Mouse (Mus musculus) ES-Bruce4 (cell line): ENCODE results near the gene Ston2. TPM values are rescaled to one million over a fixed set of nuclear protein-coding genes. Genes with fewer than 3 reads are reported as not detected.

ENCODE experiments used
- H3K27ac ChIP-seq: 2 replicates; pipeline ENCODE4 v1.5.1; 2012; ENCODE audit warnings: low read length, inconsistent platforms; ENCODE audit not compliant: insufficient read depth
- H3K27me3 ChIP-seq: 2 replicates; pipeline ENCODE4 v1.6.1; 2012; ENCODE audit warnings: mild to moderate bottlenecking, low read length, inconsistent platforms; ENCODE audit not compliant: control insufficient read depth, poor library complexity, insufficient read depth, severe bottlenecking
- H3K36me3 ChIP-seq: 2 replicates; pipeline ENCODE4 v1.6.1; 2012; ENCODE audit warnings: inconsistent platforms, mild to moderate bottlenecking, low read length, moderate library complexity; ENCODE audit not compliant: control insufficient read depth, poor library complexity, insufficient read depth, severe bottlenecking
- H3K4me1 ChIP-seq: one replicate; pipeline ENCODE4 v1.8.1; 2011; ENCODE audit warnings: low read length; ENCODE audit not compliant: control insufficient read depth, insufficient read depth
- H3K4me3 ChIP-seq: 2 replicates; pipeline ENCODE4 v1.5.1; 2011; ENCODE audit warnings: low read depth, mild to moderate bottlenecking, low read length
- H3K9ac ChIP-seq: 2 replicates; pipeline ENCODE4 v1.6.1; 2012; ENCODE audit warnings: low read depth, mild to moderate bottlenecking, inconsistent platforms; ENCODE audit not compliant: poor library complexity, severe bottlenecking
- H3K9me3 ChIP-seq: replicated peaks from 2 replicates; pipeline ENCODE4 v1.6.1; 2012; ENCODE audit warnings: mild to moderate bottlenecking, low read length, inconsistent platforms; ENCODE audit not compliant: control insufficient read depth, poor library complexity, insufficient read depth, severe bottlenecking
- CTCF ChIP-seq: IDR thresholded peaks from one replicate; pipeline ENCODE4 v1.8.1; 2011; ENCODE audit warnings: low read depth, low read length
- EP300 ChIP-seq: IDR thresholded peaks from 2 replicates; pipeline ENCODE4 v1.6.1; 2011; ENCODE audit warnings: low read depth, low read length; ENCODE audit not compliant: insufficient read depth
- POLR2A ChIP-seq: IDR thresholded peaks from one replicate; pipeline ENCODE4 v1.8.1; 2011; ENCODE audit warnings: low read length; ENCODE audit not compliant: insufficient read depth
- polyA plus RNA-seq: library from polyadenylated mRNA; stranded (reverse); fragments of >200 nt; gene quantifications from 2 replicates; pipeline ENCODE4 v1.2.4, GENCODE M21; 2011; ENCODE audit warnings: low read depth; ENCODE audit not compliant: missing spikeins, insufficient read depth, insufficient read length

The Ston2 gene
- polyA plus RNA-seq, 1 experiment, result 21.8 TPM

GRCm38 (mm10) chr12:91723912-91724311, 64.3 kb downstream of the Ston2 start:
- Histone ChIP-seq H3K27ac (no peak overlapping the region), H3K9me3 (no peaks in the 10 kb centered on the region), H3K9ac (no peak overlapping the region), H3K27me3 (no peaks in the 10 kb centered on the region), H3K36me3 (no peaks in the 10 kb centered on the region), H3K4me3 (no peak overlapping the region), H3K4me1 (peaks cover 1% of the 10 kb centered on the region)
- TF ChIP-seq EP300, result no peak
- TF ChIP-seq CTCF, result no peak
- no peak for TF ChIP-seq POLR2A

GRCm38 (mm10) chr12:91719134-91719533, 69.1 kb downstream of the Ston2 start:
- Histone ChIP-seq H3K4me3 (no peak overlapping the region), H3K27me3 (no peaks in the 10 kb centered on the region), H3K9me3 (no peaks in the 10 kb centered on the region), H3K9ac (no peak overlapping the region), H3K27ac (no peak overlapping the region), H3K36me3 (no peaks in the 10 kb centered on the region), H3K4me1 (no peaks in the 10 kb centered on the region)
- TF ChIP-seq CTCF (no peak), POLR2A (no peak), EP300 (no peak)

DNA sequence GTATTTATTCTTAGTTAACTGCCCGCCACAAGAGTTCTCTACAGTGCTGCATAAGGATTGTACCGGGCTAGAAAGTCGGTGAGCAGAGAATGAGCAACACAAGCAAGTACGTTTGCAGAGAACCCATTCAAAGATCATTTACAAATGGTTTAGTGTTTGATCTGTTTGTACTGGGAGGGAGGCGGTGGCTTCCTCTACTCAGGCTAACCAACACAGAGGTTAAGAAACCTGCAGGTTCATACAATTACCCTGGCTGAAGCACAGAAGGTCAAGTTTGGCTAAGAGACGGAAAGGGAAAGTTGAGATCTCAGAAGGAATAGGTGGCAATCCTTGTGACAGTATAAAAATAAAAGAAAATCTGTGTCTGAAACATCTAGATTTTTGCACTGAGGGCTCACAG, 72.5 kb downstream of the Ston2 start:
- H3K4me1 ChIP-seq, result no peaks in the 10 kb centered on the region

DNA sequence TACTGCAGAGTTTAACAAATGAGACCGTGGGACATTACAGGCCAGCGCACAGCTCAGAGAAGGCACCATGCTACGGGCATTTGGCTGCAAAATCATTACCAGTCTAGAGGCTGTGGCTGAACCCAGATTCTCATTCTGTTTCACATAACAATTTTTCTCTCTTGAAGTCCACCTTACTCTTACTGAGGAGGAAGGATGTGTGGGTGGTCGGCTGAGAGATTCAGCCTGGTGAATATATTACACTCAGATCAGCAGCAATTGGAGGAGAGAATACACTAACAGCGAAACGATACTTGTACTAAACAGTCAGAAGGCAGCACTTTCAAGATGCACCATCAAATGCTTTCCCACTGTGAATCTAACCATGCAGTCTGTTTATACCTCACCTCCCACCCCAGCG, 74.8 kb downstream of the Ston2 start:
- Histone ChIP-seq H3K27me3 (no peaks in the 10 kb centered on the region), H3K9ac (no peak overlapping the region), H3K4me1 (no peaks in the 10 kb centered on the region), H3K4me3 (no peak overlapping the region), H3K9me3 (no peaks in the 10 kb centered on the region), H3K36me3 (no peaks in the 10 kb centered on the region), H3K27ac (no peak overlapping the region)
- TF ChIP-seq EP300 (no peak), POLR2A (no peak), CTCF (no peak)

More for the DNA sequence above, 72.5 kb downstream of the Ston2 start:
- TF ChIP-seq EP300, result no peak
- no peak for TF ChIP-seq CTCF
- no peak for TF ChIP-seq POLR2A
- Histone ChIP-seq H3K9me3 (no peaks in the 10 kb centered on the region), H3K36me3 (no peaks in the 10 kb centered on the region), H3K4me3 (no peak overlapping the region), H3K27me3 (no peaks in the 10 kb centered on the region), H3K27ac (no peak overlapping the region), H3K9ac (no peak overlapping the region)

DNA sequence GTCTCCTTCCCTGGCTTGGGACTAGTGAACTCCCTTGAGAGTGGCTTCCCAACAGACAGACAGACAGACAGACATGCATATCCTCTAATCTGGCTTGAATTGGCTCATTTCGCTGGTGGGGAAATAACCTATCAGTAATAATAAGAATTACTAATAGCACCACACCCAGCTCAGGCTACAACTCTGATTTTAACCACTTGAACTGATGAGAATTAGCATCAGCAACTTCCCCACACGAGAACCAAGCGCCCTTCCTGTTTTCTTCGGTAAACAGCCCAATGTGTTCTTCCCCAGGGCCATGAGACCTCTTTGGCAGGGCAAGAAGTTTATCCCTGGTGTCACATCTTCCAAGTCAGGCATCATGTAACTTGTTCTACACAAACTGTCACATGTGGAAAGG, 76.5 kb downstream of the Ston2 start:
- H3K9me3 ChIP-seq, result no peaks in the 10 kb centered on the region
- TF ChIP-seq CTCF (no peak), POLR2A (no peak), EP300 (no peak)
- no peaks in the 10 kb centered on the region for H3K27me3 ChIP-seq
- H3K9ac ChIP-seq, result no peak overlapping the region
- no peaks in the 10 kb centered on the region for H3K4me1 ChIP-seq
- H3K4me3 ChIP-seq, result no peak overlapping the region
- H3K36me3 ChIP-seq, result no peaks in the 10 kb centered on the region
- no peak overlapping the region for H3K27ac ChIP-seq

DNA sequence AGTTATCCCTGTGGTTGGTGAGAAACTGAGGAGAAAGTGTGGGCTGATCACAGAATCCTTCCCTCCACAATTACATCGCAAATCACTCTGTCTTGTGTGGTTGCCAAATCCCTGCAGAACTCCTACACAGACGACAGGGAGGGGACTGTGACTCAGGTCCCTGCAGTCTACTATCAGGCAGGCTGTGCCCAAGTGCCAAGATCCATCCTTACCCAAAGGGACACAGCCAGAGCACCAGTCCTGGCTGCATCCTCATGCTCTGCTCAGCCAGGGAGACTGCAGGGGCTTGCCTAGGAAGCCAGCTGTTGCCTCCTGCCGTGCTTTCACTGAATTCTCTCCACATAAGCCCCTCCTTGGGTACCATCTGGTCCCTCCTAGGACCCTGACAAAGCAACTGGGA, 77.3 kb downstream of the Ston2 start:
- Histone ChIP-seq H3K4me1 (no peaks in the 10 kb centered on the region), H3K9ac (no peak overlapping the region), H3K36me3 (no peaks in the 10 kb centered on the region), H3K27ac (no peak overlapping the region), H3K9me3 (no peaks in the 10 kb centered on the region), H3K4me3 (no peak overlapping the region), H3K27me3 (no peaks in the 10 kb centered on the region)
- TF ChIP-seq EP300 (no peak), CTCF (no peak), POLR2A (no peak)
